Mouse (Mus musculus) lung, adult 2 months (tissue): ENCODE data around the gene Pnkp.

Experiments used
- CTCF ChIP-seq: fragments of 200-500 bp; IDR thresholded peaks from 2 replicates; pipeline ENCODE4 v1.5.1; 2011; ENCODE audit warnings: mild to moderate bottlenecking, low read length, control low read depth; ENCODE audit not compliant: insufficient read depth
- POLR2A ChIP-seq: fragments of 200-500 bp; IDR thresholded peaks from 2 replicates; pipeline ENCODE4 v1.6.1; 2011; ENCODE audit warnings: low read depth, mild to moderate bottlenecking, control low read depth, low read length, borderline replicate concordance; ENCODE audit errors: extremely low read depth

- TF ChIP-seq POLR2A (no peak), CTCF (no peak)
Observed at GRCm38 (mm10) chr7:44853596-44854355, 3.2 kb upstream of the Pnkp start.
